Mouse (Mus musculus) gastrocnemius, adult 8-10 months (tissue): ENCODE results near the gene Anp32a. TPM values are rescaled to one million over a fixed set of nuclear protein-coding genes. Genes with fewer than 3 reads are reported as not detected.

Source experiments
- DNase-seq, 2 experiments: peaks; one replicate each; pipeline ENCODE4 v3.0.0; 2022; ENCODE audit warnings: low spot score in 2 of 2
- total RNA-seq, 4 experiments: library from RNA; stranded (reverse); gene quantifications; 2 replicates each; pipeline ENCODE4 v1.2.4; 2022

Gene Anp32a
- total RNA-seq, 4 experiments from 2014 or later: 56.9 to 73.2 (median 69.1) TPM

DNA sequence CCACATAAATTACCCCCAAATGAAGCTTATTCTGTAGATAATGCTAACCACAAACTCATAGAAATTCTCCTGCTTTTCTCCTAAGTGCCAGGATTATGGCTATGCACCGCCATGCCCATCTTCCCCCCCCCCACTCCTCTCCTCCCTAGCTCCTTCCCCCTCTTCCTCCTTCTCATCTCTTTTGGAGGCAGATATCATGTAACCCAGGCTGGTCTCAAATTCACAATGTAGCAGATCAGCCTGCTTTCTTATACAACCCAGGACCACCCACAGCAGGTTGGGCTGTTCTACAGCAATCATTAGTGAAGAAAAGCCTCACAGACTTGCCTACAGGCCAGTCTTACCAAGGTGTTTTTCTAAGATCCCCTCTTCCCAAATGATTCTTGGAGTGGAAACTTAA is 60.5 kb downstream of the Anp32a start:
- DNase-seq: no peak

DNA sequence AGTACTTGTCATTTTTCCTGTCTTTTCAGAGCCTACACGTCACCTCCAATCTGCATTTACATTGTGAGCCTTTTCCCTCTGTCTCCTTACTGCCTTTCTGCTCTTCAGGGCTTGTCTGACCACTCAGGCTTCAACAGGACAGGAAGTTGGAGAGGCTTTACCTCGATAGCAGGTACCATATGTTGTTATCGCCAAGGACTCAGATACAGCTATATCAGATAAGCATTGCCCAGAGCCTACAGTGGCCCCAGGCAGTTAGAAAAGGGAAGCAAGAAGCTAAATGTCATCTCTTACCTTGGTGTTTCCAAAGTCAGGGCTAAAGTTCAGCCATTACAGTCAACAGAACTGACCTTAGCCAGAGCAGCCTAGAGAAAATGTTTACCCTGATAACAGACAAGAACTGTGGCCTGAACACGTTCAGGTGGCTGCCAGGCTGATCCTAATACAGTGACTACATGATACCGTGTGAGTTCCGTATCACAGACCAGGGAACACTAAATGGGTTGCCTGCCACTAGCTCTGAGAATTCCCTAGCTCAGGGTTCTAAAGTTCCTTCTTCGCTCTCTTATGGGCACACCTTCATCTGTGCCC is 65.4 kb downstream of the Anp32a start:
- no peak for DNase-seq

DNA sequence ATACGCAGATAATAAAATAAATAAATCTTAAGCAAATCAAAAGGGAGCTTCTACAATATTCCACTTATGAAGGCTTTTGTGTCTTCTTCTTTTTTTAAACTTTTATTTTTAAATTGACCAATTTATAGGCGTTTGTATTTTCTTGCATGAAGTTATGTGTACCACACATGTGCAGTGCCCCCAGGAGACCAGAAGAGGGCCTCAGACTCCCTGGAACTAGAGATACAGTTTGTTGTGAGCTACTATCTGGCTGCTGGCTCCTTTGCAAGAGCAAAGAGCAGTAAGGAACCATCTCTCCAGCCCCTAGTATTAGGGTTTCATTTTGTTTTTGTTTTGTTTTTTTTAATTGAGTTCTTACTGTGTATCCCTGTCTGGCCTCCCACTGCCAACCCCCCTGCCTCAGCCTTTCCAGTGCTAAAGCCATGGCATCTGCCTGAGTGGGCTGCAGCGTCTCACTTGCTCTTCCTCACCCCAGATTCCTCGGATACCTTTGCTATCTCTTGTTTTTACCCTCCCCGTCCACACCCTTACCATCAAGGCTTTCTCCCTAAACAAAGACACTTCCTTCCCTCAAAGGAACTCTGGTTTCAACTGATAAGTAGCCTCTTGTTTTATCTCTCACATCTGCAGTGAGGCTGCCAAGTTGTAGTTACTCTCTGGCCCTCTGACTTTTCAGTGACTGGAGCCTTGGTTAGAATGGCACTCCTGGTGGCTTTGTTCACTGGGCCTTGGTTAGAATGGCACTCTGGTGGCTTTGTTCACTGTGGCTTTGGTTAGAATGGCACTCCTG is 66.5 kb downstream of the Anp32a start:
- no peak for DNase-seq

DNA sequence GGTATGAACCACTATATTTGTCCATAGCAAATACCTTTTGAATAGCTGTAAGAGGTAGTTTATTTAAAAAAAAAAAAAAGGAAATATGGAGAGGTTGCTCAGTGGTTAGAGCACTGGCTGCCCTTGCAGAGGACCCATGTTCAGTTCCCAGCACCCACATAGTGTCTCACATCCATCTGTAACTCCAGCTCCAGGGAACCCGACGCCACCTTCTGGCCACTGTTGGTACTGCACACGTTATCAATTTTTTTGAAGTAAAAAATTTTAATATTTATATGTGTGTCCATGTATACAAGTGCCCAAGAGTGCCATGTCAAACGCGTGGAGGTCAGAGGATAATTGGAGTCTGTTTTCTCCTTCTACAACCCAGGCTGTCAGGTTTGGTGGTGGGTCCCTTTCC is 77.6 kb downstream of the Anp32a start:
- DNase-seq: no peak

DNA sequence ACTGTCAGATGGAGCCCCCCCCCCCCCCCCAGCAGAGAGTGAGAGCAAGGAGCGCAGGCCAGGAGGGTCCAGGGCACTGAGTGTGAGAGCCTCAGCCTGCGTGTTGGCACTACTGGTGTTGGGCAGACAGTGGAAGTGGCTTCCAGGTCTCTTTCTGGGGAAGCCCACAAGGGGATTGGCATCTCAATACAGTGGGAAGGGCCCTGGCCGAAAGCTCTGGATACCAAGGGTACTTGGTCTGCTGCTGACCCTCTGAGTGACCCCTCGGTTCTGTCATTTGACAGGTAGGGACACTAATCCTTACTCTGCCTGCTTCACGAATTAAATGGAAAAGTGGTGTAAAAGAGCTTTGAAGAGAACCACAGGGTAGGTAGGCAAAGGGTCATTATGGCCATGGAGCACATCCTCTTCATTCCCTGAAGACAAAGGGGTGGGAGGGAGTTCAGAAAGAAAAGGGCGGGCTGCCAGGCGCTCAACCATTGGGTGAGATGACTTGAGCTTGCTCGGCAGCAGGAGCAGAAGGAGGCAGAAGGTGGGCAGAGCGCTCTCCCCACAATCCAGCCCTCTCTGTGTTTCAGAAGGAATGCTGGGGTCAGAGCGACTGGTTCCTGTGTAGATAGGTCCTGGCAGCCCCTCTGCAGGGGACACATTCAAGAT is 79.3 kb downstream of the Anp32a start:
- no peak for DNase-seq

GRCm38 (mm10) chr9:62421027-62421426 is 79.9 kb downstream of the Anp32a start:
- DNase-seq: peak; percentile 72 to 81

- DNase-seq: no peak
These were observed 80.8 kb downstream of the Anp32a start for GRCm38 (mm10) chr9:62421911-62422310.

- DNase-seq: no peak
These were observed 81.8 kb downstream of the Anp32a start for GRCm38 (mm10) chr9:62422926-62423325.

- DNase-seq: no peak
These were observed 82.8 kb downstream of the Anp32a start for GRCm38 (mm10) chr9:62423871-62424270.

- no peak for DNase-seq
These were observed 84.2 kb downstream of the Anp32a start for GRCm38 (mm10) chr9:62425265-62425664.

DNA sequence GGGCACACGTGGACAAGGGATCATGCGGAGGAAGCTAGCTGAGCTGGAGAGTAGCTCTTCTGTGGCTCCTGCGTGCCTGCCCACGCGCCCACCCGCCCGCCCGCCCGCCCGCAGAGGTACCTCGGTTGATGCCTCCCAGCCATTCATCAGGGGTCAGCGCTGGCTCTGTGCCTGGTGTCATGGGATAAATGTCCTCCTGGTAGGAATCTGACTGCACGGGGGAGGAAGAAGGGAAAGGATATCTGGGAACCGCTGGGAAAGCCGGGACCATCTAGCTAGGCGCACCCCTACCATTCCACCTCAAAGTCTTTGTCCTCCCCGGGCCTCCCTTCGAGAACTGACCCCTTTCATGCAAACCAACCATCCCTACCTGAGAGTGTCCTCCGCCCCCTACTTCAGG is 84.9 kb downstream of the Anp32a start:
- no peak for DNase-seq

- DNase-seq: no peak
These were observed 85.4 kb downstream of the Anp32a start for GRCm38 (mm10) chr9:62426531-62426930.

DNA sequence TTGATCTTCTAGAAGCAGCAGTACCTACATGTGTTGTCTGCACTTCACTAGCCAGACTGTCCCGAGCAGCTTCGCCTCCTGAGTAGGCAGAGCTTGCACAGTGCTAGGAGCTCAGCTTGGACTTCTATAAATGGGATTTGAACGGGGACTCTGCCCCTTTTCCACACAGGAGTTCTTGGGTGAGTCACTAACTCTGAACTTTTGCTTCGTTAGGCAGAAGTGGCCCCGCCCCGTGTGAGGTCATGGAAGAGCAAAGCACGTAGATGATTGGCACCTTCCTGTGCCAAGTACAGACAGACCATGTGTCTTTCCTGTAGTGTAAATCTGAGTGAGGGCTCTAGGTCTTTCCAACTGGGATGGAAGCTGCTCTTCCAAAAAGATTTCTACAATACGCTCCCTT is 85.9 kb downstream of the Anp32a start:
- no peak for DNase-seq

Other genes starting within 250 kb of the Anp32a start
- gene Glce, start 218.6 kb upstream of the Anp32a start, total RNA-seq: 1 to 10 TPM; 5.3 to 6.4 (median 5.6) TPM
- not detected for gene Spesp1, start 59.1 kb upstream of the Anp32a start, total RNA-seq
- 1 to 10 TPM; 2.8 to 5.2 (median 3.9) TPM for gene Coro2b, start 195.8 kb downstream of the Anp32a start, total RNA-seq